Mouse (Mus musculus) brown adipose tissue, adult 24 weeks (tissue): ENCODE data around the gene Osbpl3. TPM values are rescaled to one million over a fixed set of nuclear protein-coding genes. Genes with fewer than 3 reads are reported as not detected.
A peak's percentile ranks its signal among the peaks of the same experiment; 100 is the strongest.

ENCODE experiments used
- H3K27ac ChIP-seq: fragments of 200-500 bp; replicated peaks from 2 replicates; pipeline ENCODE4 v1.5.1; 2012; ENCODE audit warnings: low read depth, mild to moderate bottlenecking, low read length
- H3K4me1 ChIP-seq: fragments of 200-500 bp; 2 replicates; pipeline ENCODE4 v1.6.1; 2012; ENCODE audit warnings: low read length, mixed read lengths; ENCODE audit not compliant: control insufficient read depth, insufficient read depth, insufficient read length
- H3K4me3 ChIP-seq: fragments of 200-500 bp; 2 replicates; pipeline ENCODE4 v1.5.1; 2012; ENCODE audit warnings: low read depth, mild to moderate bottlenecking, low read length, moderate library complexity; ENCODE audit not compliant: insufficient read depth
- polyA plus RNA-seq: library from polyadenylated mRNA; stranded (reverse); fragments of >200 nt; gene quantifications from 2 replicates; pipeline ENCODE4 v1.2.4, GENCODE M21; 2012; ENCODE audit not compliant: missing spikeins, insufficient read depth, insufficient read length

Gene Osbpl3
- polyA plus RNA-seq, 1 experiment, result 0.40 TPM

- no peak overlapping the region for H3K27ac ChIP-seq
Observed at GRCm38 (mm10) chr6:50362704-50363261, 93.2 kb downstream of the Osbpl3 start.

GRCm38 (mm10) chr6:50362196-50362595 is 93.8 kb downstream of the Osbpl3 start:
- no peak overlapping the region for H3K4me3 ChIP-seq
- no peaks in the 10 kb centered on the region for H3K4me1 ChIP-seq
- H3K27ac ChIP-seq, result no peak overlapping the region

More at GRCm38 (mm10) chr6:50362704-50363261, 93.2 kb downstream of the Osbpl3 start:
- H3K4me1 ChIP-seq, result no peaks in the 10 kb centered on the region
- H3K4me3 ChIP-seq, result no peak overlapping the region

- Histone ChIP-seq H3K4me1 (0 out of 2 replicates have a peak, but pooled peaks cover 6% of the 10 kb centered on the region), H3K4me3 (no peak overlapping the region), H3K27ac (no peak overlapping the region)
Observed at GRCm38 (mm10) chr6:50358104-50358679, 97.8 kb downstream of the Osbpl3 start.

- Histone ChIP-seq H3K4me3 (no peak overlapping the region; the same call in 1 of the 2 replicates), H3K4me1 (0 out of 2 replicates have a peak, but pooled peaks cover 6% of the 10 kb centered on the region), H3K27ac (peak overlapping the region; percentile 71)
Observed at GRCm38 (mm10) chr6:50354688-50355660, 101.0 kb downstream of the Osbpl3 start.

GRCm38 (mm10) chr6:50352812-50353211 is 103.2 kb downstream of the Osbpl3 start:
- H3K4me1 ChIP-seq, result 0 out of 2 replicates have a peak, but pooled peaks cover 6% of the 10 kb centered on the region
- no peak overlapping the region for H3K27ac ChIP-seq
- H3K4me3 ChIP-seq, result no peak overlapping the region

GRCm38 (mm10) chr6:50350911-50351310 is 105.1 kb downstream of the Osbpl3 start:
- Histone ChIP-seq H3K27ac (no peak overlapping the region), H3K4me3 (no peak overlapping the region), H3K4me1 (0 out of 2 replicates have a peak, but pooled peaks cover 6% of the 10 kb centered on the region)

GRCm38 (mm10) chr6:50348619-50349018 is 107.4 kb downstream of the Osbpl3 start:
- Histone ChIP-seq H3K4me3 (no peak overlapping the region), H3K27ac (no peak overlapping the region), H3K4me1 (no peaks in the 10 kb centered on the region)

- Histone ChIP-seq H3K4me1 (no peaks in the 10 kb centered on the region), H3K4me3 (no peak overlapping the region), H3K27ac (no peak overlapping the region)
Observed at GRCm38 (mm10) chr6:50346204-50346603, 109.8 kb downstream of the Osbpl3 start.

GRCm38 (mm10) chr6:50340226-50340906 is 115.6 kb downstream of the Osbpl3 start:
- Histone ChIP-seq H3K27ac (no peak overlapping the region), H3K4me1 (peaks cover 2% of the 10 kb centered on the region; the same call in 1 of the 2 replicates), H3K4me3 (no peak overlapping the region)

- no peak overlapping the region for H3K4me3 ChIP-seq
- no peak overlapping the region for H3K27ac ChIP-seq
Observed at GRCm38 (mm10) chr6:50337431-50337830, 118.6 kb downstream of the Osbpl3 start.

GRCm38 (mm10) chr6:50336376-50336775 is 119.6 kb downstream of the Osbpl3 start:
- H3K27ac ChIP-seq, result 0 out of 2 replicates have a peak overlapping the region, but pooled peaks have one; percentile 70
- peaks cover 2% of the 10 kb centered on the region; the same call in 1 of the 2 replicates for H3K4me1 ChIP-seq
- H3K4me3 ChIP-seq, result no peak overlapping the region

More at GRCm38 (mm10) chr6:50337431-50337830, 118.6 kb downstream of the Osbpl3 start:
- peaks cover 2% of the 10 kb centered on the region; the same call in 1 of the 2 replicates for H3K4me1 ChIP-seq

GRCm38 (mm10) chr6:50334846-50335821 is 120.9 kb downstream of the Osbpl3 start:
- H3K27ac ChIP-seq, result no peak overlapping the region
- peaks cover 2% of the 10 kb centered on the region; the same call in 1 of the 2 replicates for H3K4me1 ChIP-seq

GRCm38 (mm10) chr6:50333346-50333745 is 122.7 kb downstream of the Osbpl3 start:
- H3K4me3 ChIP-seq, result no peak overlapping the region

More at GRCm38 (mm10) chr6:50334846-50335821, 120.9 kb downstream of the Osbpl3 start:
- H3K4me3 ChIP-seq, result no peak overlapping the region

More at GRCm38 (mm10) chr6:50333346-50333745, 122.7 kb downstream of the Osbpl3 start:
- Histone ChIP-seq H3K27ac (no peak overlapping the region), H3K4me1 (peaks cover 2% of the 10 kb centered on the region; the same call in 1 of the 2 replicates)
